Mouse (Mus musculus): ENCODE measurements around the gene Crtc2. TPM values are rescaled to one million over a fixed set of nuclear protein-coding genes. Genes with fewer than 3 reads are reported as not detected.

Gene Crtc2
- total RNA-seq, 1 experiment = 9.8 TPM

DNA sequence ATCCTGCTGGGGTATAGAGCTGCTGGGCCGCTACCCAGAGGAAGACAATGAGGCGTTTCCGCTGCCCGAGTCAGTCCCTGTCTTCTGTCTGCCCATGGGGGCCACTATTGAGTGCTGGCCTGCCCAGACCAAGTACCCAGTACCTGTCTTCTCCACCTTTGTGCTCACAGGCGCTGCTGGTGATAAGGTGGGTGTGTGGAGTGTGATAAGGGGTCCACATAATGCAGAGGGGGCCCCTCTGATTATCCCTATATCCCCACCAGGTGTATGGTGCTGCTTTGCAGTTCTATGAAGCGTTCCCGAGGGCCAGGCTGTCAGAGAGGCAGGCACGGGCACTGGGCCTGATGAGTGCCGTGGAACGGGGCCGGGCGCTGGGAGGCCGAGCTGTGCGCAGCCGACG is 15.0 kb downstream of the Crtc2 start:
- TF ChIP-seq ZC3H11A (IDR thresholded peaks at IDR 0.05; ENCODE audit: borderline replicate concordance, low read depth, low read length) = no peak
- TF ChIP-seq CHD2 (IDR thresholded peaks at IDR 0.05; ENCODE audit: low read depth, low read length) = no peak
- no peak for TF ChIP-seq HCFC1 (IDR thresholded peaks at IDR 0.05; ENCODE audit: borderline replicate concordance, insufficient read depth, low read length)
- no peak for TF ChIP-seq ZNF384 (IDR thresholded peaks at IDR 0.05; ENCODE audit: low read depth, low read length)
- TF ChIP-seq MAFK (IDR thresholded peaks at IDR 0.05; ENCODE audit: insufficient read depth, low read depth, low read length) = no peak
- no peaks in the 10 kb centered on the region for H3K9me3 ChIP-seq (ENCODE audit: control insufficient read depth, insufficient read depth, low read depth, low read length)
- peaks cover 4 to 12% of the 10 kb centered on the region in 2 experiments; a peak in 2 of 4 replicates for H3K4me1 ChIP-seq (ENCODE audit: control insufficient read depth in 2 of 2, insufficient read depth in 2 of 2, low read length in 2 of 2, poor library complexity in 1 of 2)
- in situ Hi-C loops (cut with MboI; ENCODE audit: low sequenced_read_pairs in 2 of 2, unreplicated experiment in 2 of 2) = no loop called here
- DNase-seq (ENCODE audit: low read depth, low spot score) = no peak
- H3K9ac ChIP-seq (ENCODE audit: insufficient read depth, low read depth, low read length, poor library complexity, severe bottlenecking) = no peak overlapping the region
- no peaks in the 10 kb centered on the region; the same call in 1 of the 2 replicates for H3K36me3 ChIP-seq (ENCODE audit: control insufficient read depth, insufficient read depth, low read length, poor library complexity, severe bottlenecking)
- H3K27ac ChIP-seq (ENCODE audit: insufficient read depth, low read depth, low read length, poor library complexity, severe bottlenecking) = no peak overlapping the region
- H3K4me3 ChIP-seq (ENCODE audit: insufficient read depth in 1 of 2, low read depth in 1 of 2, low read length in 2 of 2, poor library complexity in 1 of 2, severe bottlenecking in 1 of 2) = no peak overlapping the region

DNA sequence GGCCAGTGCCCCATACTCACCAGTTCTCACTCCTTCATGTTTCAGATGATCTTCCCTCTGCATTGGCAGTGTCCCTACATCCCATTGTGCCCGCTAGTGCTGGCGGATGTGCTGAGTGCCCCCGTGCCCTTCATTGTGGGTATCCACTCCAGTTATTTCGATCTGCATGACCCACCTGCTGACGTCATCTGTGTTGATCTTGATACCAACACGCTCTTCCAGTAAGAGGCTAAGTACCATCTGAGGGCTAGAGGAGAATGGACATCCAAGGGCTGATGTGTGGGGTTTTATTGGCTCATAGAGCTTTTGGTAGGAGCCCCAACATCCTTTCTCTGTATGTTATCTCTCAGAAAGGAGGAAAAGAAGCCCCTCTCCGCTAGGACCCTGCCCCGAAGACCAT is 16.8 kb downstream of the Crtc2 start:
- no peak overlapping the region for H3K27ac ChIP-seq (ENCODE audit: insufficient read depth, low read depth, low read length, poor library complexity, severe bottlenecking)
- peaks cover 4 to 16% of the 10 kb centered on the region in 2 experiments; a peak in 1 of 4 replicates for H3K4me1 ChIP-seq (ENCODE audit: control insufficient read depth in 2 of 2, insufficient read depth in 2 of 2, low read length in 2 of 2, poor library complexity in 1 of 2)
- no peak overlapping the region for H3K9ac ChIP-seq (ENCODE audit: insufficient read depth, low read depth, low read length, poor library complexity, severe bottlenecking)
- no peak for DNase-seq (ENCODE audit: low read depth, low spot score)
- peaks cover 2% of the 10 kb centered on the region; the same call in 1 of the 2 replicates for H3K36me3 ChIP-seq (ENCODE audit: control insufficient read depth, insufficient read depth, low read length, poor library complexity, severe bottlenecking)
- H3K4me3 ChIP-seq (ENCODE audit: insufficient read depth in 1 of 2, low read depth in 1 of 2, low read length in 2 of 2, poor library complexity in 1 of 2, severe bottlenecking in 1 of 2) = no peak overlapping the region
- TF ChIP-seq MAFK (IDR thresholded peaks at IDR 0.05; ENCODE audit: insufficient read depth, low read depth, low read length) (no peak), ZNF384 (IDR thresholded peaks at IDR 0.05; ENCODE audit: low read depth, low read length) (no peak), HCFC1 (IDR thresholded peaks at IDR 0.05; ENCODE audit: borderline replicate concordance, insufficient read depth, low read length) (no peak), CHD2 (IDR thresholded peaks at IDR 0.05; ENCODE audit: low read depth, low read length) (no peak), ZC3H11A (IDR thresholded peaks at IDR 0.05; ENCODE audit: borderline replicate concordance, low read depth, low read length) (no peak)
- in situ Hi-C loops (cut with MboI; ENCODE audit: low sequenced_read_pairs in 2 of 2, unreplicated experiment in 2 of 2) = no loop called here
- H3K9me3 ChIP-seq (ENCODE audit: control insufficient read depth, insufficient read depth, low read depth, low read length) = no peaks in the 10 kb centered on the region

DNA sequence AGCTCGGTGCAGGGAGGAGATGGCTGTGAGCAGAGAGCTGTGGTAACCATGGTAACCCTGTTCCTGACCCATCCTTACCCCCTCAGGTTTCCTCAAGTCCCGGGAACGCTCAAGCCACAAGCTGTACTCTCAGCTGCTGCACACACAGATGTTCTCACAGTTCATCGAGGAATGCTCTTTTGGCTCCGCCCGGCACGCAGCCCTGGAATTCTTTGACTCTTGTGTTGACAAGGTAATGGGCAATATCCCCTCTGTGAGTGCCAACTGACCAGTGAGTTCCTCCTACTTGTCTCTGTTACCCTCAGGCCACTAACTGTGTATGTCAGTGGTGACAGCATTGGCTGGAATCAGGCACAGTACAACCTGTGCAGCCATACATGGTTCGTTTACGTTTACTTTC is 18.2 kb downstream of the Crtc2 start:
- no peak overlapping the region for H3K4me3 ChIP-seq (ENCODE audit: insufficient read depth in 1 of 2, low read depth in 1 of 2, low read length in 2 of 2, poor library complexity in 1 of 2, severe bottlenecking in 1 of 2)
- in situ Hi-C loops (cut with MboI; ENCODE audit: low sequenced_read_pairs in 2 of 2, unreplicated experiment in 2 of 2) = no loop called here
- no peaks in the 10 kb centered on the region for H3K9me3 ChIP-seq (ENCODE audit: control insufficient read depth, insufficient read depth, low read depth, low read length)
- no peak for DNase-seq (ENCODE audit: low read depth, low spot score)
- H3K36me3 ChIP-seq (ENCODE audit: control insufficient read depth, insufficient read depth, low read length, poor library complexity, severe bottlenecking) = peaks cover 2% of the 10 kb centered on the region; the same call in 1 of the 2 replicates
- H3K9ac ChIP-seq (ENCODE audit: insufficient read depth, low read depth, low read length, poor library complexity, severe bottlenecking) = no peak overlapping the region
- H3K4me1 ChIP-seq (ENCODE audit: control insufficient read depth in 2 of 2, insufficient read depth in 2 of 2, low read length in 2 of 2, poor library complexity in 1 of 2) = peaks cover 0 to 13% of the 10 kb centered on the region in 2 experiments; a peak in 1 of 4 replicates
- no peak for TF ChIP-seq ZNF384 (IDR thresholded peaks at IDR 0.05; ENCODE audit: low read depth, low read length)
- no peak for TF ChIP-seq HCFC1 (IDR thresholded peaks at IDR 0.05; ENCODE audit: borderline replicate concordance, insufficient read depth, low read length)
- TF ChIP-seq CHD2 (IDR thresholded peaks at IDR 0.05; ENCODE audit: low read depth, low read length) = no peak
- no peak for TF ChIP-seq ZC3H11A (IDR thresholded peaks at IDR 0.05; ENCODE audit: borderline replicate concordance, low read depth, low read length)
- no peak for TF ChIP-seq MAFK (IDR thresholded peaks at IDR 0.05; ENCODE audit: insufficient read depth, low read depth, low read length)
- no peak overlapping the region for H3K27ac ChIP-seq (ENCODE audit: insufficient read depth, low read depth, low read length, poor library complexity, severe bottlenecking)

DNA sequence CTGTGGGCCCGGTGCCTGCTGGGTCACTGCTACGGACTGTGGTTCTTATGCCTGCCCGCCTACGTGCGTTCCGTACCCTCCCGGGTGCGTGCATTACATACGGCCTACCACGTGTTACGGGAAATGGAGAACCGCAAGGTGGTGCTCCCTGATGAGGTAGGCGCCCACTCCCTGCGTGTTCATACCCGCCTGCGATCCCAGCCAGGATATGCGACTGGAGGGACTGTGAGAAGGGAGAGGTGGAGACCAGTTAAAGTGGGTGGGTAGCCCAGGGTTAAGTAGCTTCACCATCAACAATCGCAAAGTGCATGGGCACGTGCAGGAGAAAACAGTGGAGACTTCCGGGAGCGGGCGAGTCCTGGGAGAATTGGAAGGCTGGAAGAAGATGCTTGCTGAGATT is 19.9 kb downstream of the Crtc2 start:
- TF ChIP-seq ZC3H11A (IDR thresholded peaks at IDR 0.05; ENCODE audit: borderline replicate concordance, low read depth, low read length) (no peak), ZNF384 (IDR thresholded peaks at IDR 0.05; ENCODE audit: low read depth, low read length) (no peak), CHD2 (IDR thresholded peaks at IDR 0.05; ENCODE audit: low read depth, low read length) (no peak)
- Histone ChIP-seq H3K4me1 (ENCODE audit: control insufficient read depth in 2 of 2, insufficient read depth in 2 of 2, low read length in 2 of 2, poor library complexity in 1 of 2) (peaks cover 0 to 13% of the 10 kb centered on the region in 2 experiments; a peak in 1 of 4 replicates), H3K36me3 (ENCODE audit: control insufficient read depth, insufficient read depth, low read length, poor library complexity, severe bottlenecking) (peaks cover 2% of the 10 kb centered on the region; the same call in 1 of the 2 replicates), H3K27ac (ENCODE audit: insufficient read depth, low read depth, low read length, poor library complexity, severe bottlenecking) (no peak overlapping the region), H3K9ac (ENCODE audit: insufficient read depth, low read depth, low read length, poor library complexity, severe bottlenecking) (peak overlapping the region; percentile 66), H3K9me3 (ENCODE audit: control insufficient read depth, insufficient read depth, low read depth, low read length) (no peaks in the 10 kb centered on the region), H3K4me3 (ENCODE audit: insufficient read depth in 1 of 2, low read depth in 1 of 2, low read length in 2 of 2, poor library complexity in 1 of 2, severe bottlenecking in 1 of 2) (peak overlapping the region in 1 of 2 experiments; percentile 47; a peak in 2 of 4 replicates)
- DNase-seq (ENCODE audit: low read depth, low spot score) = no peak
- in situ Hi-C loops (cut with MboI; ENCODE audit: low sequenced_read_pairs in 2 of 2, unreplicated experiment in 2 of 2) = no loop called here

DNA sequence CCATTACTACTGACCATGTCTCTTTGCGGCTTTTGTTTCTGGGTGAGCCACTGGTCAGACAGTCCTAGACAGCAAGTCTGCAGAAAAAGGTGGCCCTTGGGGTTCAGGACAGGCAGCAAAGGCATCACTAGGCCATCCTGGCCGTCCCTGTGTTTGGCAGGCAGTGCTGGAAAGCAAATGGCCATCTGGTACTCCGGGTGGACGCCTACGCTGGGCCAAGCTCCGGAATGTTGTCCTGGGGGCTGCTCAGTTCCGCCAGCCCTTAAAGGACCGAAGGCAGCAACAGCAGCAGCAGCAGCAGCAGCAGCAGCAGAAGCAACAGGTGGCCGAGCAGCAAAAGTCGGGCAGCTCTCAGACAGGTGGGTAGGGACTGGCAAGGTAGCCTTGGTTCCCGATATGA is 21.3 kb downstream of the Crtc2 start:
- Histone ChIP-seq H3K4me3 (ENCODE audit: insufficient read depth in 1 of 2, low read depth in 1 of 2, low read length in 2 of 2, poor library complexity in 1 of 2, severe bottlenecking in 1 of 2) (no peak overlapping the region), H3K27ac (ENCODE audit: insufficient read depth, low read depth, low read length, poor library complexity, severe bottlenecking) (no peak overlapping the region), H3K9ac (ENCODE audit: insufficient read depth, low read depth, low read length, poor library complexity, severe bottlenecking) (no peak overlapping the region), H3K9me3 (ENCODE audit: control insufficient read depth, insufficient read depth, low read depth, low read length) (no peaks in the 10 kb centered on the region), H3K36me3 (ENCODE audit: control insufficient read depth, insufficient read depth, low read length, poor library complexity, severe bottlenecking) (peaks cover 8% of the 10 kb centered on the region; the same call in 1 of the 2 replicates), H3K4me1 (ENCODE audit: control insufficient read depth in 2 of 2, insufficient read depth in 2 of 2, low read length in 2 of 2, poor library complexity in 1 of 2) (peaks cover 0 to 13% of the 10 kb centered on the region in 2 experiments; a peak in 1 of 4 replicates)
- TF ChIP-seq ZC3H11A (IDR thresholded peaks at IDR 0.05; ENCODE audit: borderline replicate concordance, low read depth, low read length) (no peak), CHD2 (IDR thresholded peaks at IDR 0.05; ENCODE audit: low read depth, low read length) (no peak), MAFK (IDR thresholded peaks at IDR 0.05; ENCODE audit: insufficient read depth, low read depth, low read length) (no peak), HCFC1 (IDR thresholded peaks at IDR 0.05; ENCODE audit: borderline replicate concordance, insufficient read depth, low read length) (no peak), ZNF384 (IDR thresholded peaks at IDR 0.05; ENCODE audit: low read depth, low read length) (no peak)
- no peak for DNase-seq (ENCODE audit: low read depth, low spot score)
- in situ Hi-C loops (cut with MboI; ENCODE audit: low sequenced_read_pairs in 2 of 2, unreplicated experiment in 2 of 2) = no loop called here
